Mouse (Mus musculus) megakaryocyte, embryonic 14.5 days (primary cell): ENCODE data around the gene Rcc2.

Experiments used
- FLI1 ChIP-seq: IDR thresholded peaks from 2 replicates; pipeline ENCODE4 v1.6.1; 2012; ENCODE audit warnings: low read length, inconsistent platforms, mixed read lengths
- GATA1 ChIP-seq: IDR thresholded peaks from 3 replicates; pipeline ENCODE4 v1.6.1; 2012; ENCODE audit warnings: mixed read lengths, low read length, inconsistent platforms, borderline replicate concordance

DNA sequence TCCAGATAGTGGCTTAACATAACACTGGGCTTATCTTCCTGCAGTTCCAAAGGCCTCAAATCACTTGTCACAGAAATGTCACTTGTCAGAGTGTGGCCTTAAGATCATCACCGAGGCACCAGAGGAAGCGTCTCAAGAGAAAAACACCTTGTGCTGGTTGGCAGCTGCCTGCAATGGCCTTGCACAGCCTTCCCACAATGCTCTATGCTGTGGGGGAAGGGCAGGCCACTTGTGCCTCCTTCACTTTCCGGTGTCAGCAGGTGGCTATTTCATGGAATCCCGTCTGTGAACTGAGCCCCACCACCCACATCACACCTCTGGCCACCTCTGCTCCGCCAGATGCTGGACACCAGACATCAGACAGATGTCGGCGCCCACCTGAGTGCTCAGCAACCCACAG is 53.0 kb downstream of the Rcc2 start:
- TF ChIP-seq GATA1 (no peak), FLI1 (no peak)
